Mouse (Mus musculus): ENCODE measurements around the gene Lcn12. TPM values are rescaled to one million over a fixed set of nuclear protein-coding genes. Genes with fewer than 3 reads are reported as not detected.

The Lcn12 gene
- polyA plus RNA-seq, 1 experiment from 2014 or later = not detected

GRCm38 (mm10) chr2:25479551-25480311 is 14.0 kb downstream of the Lcn12 start:
- WGBS (ENCODE audit: missing documents) = 60% methylated on average over 10 of the region's 10 CpGs
- H3K27ac ChIP-seq = no peak overlapping the region

GRCm38 (mm10) chr2:25477967-25478675 is 15.6 kb downstream of the Lcn12 start:
- Histone ChIP-seq H3K79me2 (ENCODE audit: inconsistent target) (no peaks in the 10 kb centered on the region), H3K4me3 (ENCODE audit: inconsistent target) (no peak overlapping the region), H3K36me3 (ENCODE audit: inconsistent target) (no peaks in the 10 kb centered on the region), H3K27ac (no peak overlapping the region)
- 95% methylated on average over 3 of the region's 3 CpGs for WGBS (ENCODE audit: missing documents)

More at GRCm38 (mm10) chr2:25479551-25480311, 14.0 kb downstream of the Lcn12 start:
- H3K79me2 ChIP-seq (ENCODE audit: inconsistent target) = no peaks in the 10 kb centered on the region
- H3K4me3 ChIP-seq (ENCODE audit: inconsistent target) = no peak overlapping the region
- no peaks in the 10 kb centered on the region for H3K36me3 ChIP-seq (ENCODE audit: inconsistent target)

- Histone ChIP-seq H3K4me3 (ENCODE audit: inconsistent target) (no peak overlapping the region), H3K27ac (no peak overlapping the region), H3K79me2 (ENCODE audit: inconsistent target) (no peaks in the 10 kb centered on the region), H3K36me3 (ENCODE audit: inconsistent target) (no peaks in the 10 kb centered on the region)
- WGBS (ENCODE audit: missing documents) = 89% methylated on average over 8 of the region's 8 CpGs
Observed at GRCm38 (mm10) chr2:25477541-25477940, 16.2 kb downstream of the Lcn12 start.

DNA sequence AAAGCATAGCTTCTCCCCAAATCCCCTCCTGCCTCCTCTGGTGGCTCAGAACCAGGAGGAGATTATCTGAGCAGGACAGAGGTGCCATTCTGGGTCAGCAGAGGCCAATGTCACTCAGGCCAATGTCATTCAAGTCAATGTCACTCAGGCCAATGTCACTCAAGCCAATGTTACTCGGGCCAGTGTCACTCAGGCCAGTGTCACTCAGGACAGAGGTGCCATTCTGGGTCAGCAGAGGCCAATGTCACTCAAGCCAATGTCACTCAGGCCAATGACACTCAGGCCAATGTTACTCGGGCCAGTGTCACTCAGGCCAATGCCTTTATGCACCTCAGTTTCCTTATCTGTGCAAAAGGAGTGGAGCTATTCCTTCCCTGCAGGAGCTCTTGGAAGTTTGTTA is 21.2 kb downstream of the Lcn12 start:
- 89% methylated on average over 2 of the region's 2 CpGs for WGBS (ENCODE audit: missing documents)
- Histone ChIP-seq H3K27ac (no peak overlapping the region), H3K4me3 (ENCODE audit: inconsistent target) (no peak overlapping the region)

GRCm38 (mm10) chr2:25469969-25470368 is 23.7 kb downstream of the Lcn12 start, which contains the start of gene Ptgds:
Gene Ptgds (minus strand): TSS chr2:25470046.
- no peaks in the 10 kb centered on the region for H3K79me2 ChIP-seq (ENCODE audit: inconsistent target)
- H3K36me3 ChIP-seq (ENCODE audit: inconsistent target) = no peaks in the 10 kb centered on the region
- 88% methylated on average over 6 of the region's 6 CpGs for WGBS (ENCODE audit: missing documents)
- H3K27ac ChIP-seq = no peak within 1 kb of the TSS
- no peak within 1 kb of the TSS for H3K4me3 ChIP-seq (ENCODE audit: inconsistent target)

More for the DNA sequence above, 21.2 kb downstream of the Lcn12 start:
- Histone ChIP-seq H3K79me2 (ENCODE audit: inconsistent target) (no peaks in the 10 kb centered on the region), H3K36me3 (ENCODE audit: inconsistent target) (no peaks in the 10 kb centered on the region)

GRCm38 (mm10) chr2:25468962-25469915 is 24.5 kb downstream of the Lcn12 start:
- H3K27ac ChIP-seq = no peak overlapping the region
- 89% methylated on average over 10 of the region's 10 CpGs for WGBS (ENCODE audit: missing documents)
- no peaks in the 10 kb centered on the region for H3K79me2 ChIP-seq (ENCODE audit: inconsistent target)
- H3K36me3 ChIP-seq (ENCODE audit: inconsistent target) = no peaks in the 10 kb centered on the region
- no peak overlapping the region for H3K4me3 ChIP-seq (ENCODE audit: inconsistent target)

- H3K27ac ChIP-seq = no peak overlapping the region
- no peaks in the 10 kb centered on the region for H3K36me3 ChIP-seq (ENCODE audit: inconsistent target)
- no peak overlapping the region for H3K4me3 ChIP-seq (ENCODE audit: inconsistent target)
- H3K79me2 ChIP-seq (ENCODE audit: inconsistent target) = no peaks in the 10 kb centered on the region
- 93% methylated on average over 12 of the region's 14 CpGs for WGBS (ENCODE audit: missing documents)
Observed at GRCm38 (mm10) chr2:25467606-25468303, 26.0 kb downstream of the Lcn12 start.

DNA sequence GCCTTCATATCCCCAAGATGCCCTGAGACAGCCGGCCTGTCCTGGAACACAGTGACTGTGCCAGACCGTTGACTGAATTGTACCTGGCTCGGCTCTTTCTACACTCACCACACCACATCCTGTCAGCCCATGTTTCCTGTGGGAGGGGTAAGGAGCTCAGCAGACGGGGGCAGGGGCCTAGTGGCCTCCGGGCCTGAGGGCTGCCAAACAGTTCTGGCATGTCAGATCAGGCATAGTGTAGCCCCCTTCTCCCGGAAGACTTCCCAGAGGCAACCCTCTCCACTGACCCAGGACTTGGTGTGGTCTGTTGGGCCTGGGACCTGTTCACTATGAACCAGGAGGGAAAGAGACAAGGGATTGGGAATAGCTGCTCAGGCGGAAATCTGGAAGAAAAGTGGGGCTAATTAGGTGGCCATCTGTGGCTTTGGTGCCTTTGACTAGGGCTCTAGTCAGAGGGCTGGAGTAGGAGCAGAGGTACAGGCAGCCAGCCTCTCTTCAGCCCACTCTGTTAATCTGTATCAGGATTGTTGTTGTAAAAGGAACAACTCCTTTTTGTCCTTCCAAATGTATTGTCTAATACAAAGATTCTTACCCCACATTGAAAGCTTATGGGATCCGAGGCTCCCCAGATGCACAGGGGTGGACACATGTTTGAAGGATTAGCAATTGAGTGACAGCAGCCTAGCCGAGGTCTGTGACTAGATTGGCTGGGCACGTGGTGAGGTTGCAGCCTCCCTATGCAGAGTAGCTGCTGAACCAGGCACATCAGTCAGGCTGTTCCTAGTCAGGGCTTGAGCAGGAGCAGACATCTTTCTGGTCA is 27.7 kb downstream of the Lcn12 start:
- Histone ChIP-seq H3K79me2 (ENCODE audit: inconsistent target) (no peaks in the 10 kb centered on the region), H3K27ac (no peak overlapping the region), H3K4me3 (ENCODE audit: inconsistent target) (no peak overlapping the region), H3K36me3 (ENCODE audit: inconsistent target) (no peaks in the 10 kb centered on the region)
- 24% methylated on average over 10 of the region's 10 CpGs for WGBS (ENCODE audit: missing documents)

DNA sequence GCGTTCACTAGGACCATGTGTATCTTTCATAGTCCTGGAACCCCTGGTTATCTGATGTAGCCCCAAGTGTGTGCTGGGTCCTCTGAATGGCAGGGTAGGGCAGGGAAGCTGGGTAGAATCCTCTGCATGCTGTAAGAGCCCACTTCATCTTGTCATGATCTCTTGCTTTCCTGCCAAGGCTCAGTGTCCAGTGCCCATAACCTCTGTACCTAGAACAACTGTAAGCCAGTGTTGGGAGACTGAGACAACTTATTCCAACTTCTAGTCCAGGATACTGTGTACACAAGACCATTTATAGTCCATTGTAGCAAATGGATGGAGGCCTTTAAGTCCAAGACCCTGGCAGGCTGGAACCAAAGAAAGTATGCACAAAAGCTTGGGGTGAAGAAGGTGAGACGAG is 28.5 kb downstream of the Lcn12 start:
- Histone ChIP-seq H3K79me2 (ENCODE audit: inconsistent target) (no peaks in the 10 kb centered on the region), H3K4me3 (ENCODE audit: inconsistent target) (no peak overlapping the region), H3K27ac (no peak overlapping the region), H3K36me3 (ENCODE audit: inconsistent target) (no peaks in the 10 kb centered on the region)
- WGBS (ENCODE audit: missing documents) = 67% methylated on average over 2 of the region's 2 CpGs

GRCm38 (mm10) chr2:25463630-25464029 is 30.1 kb downstream of the Lcn12 start:
- Histone ChIP-seq H3K4me3 (ENCODE audit: inconsistent target) (no peak overlapping the region), H3K79me2 (ENCODE audit: inconsistent target) (no peaks in the 10 kb centered on the region), H3K27ac (no peak overlapping the region), H3K36me3 (ENCODE audit: inconsistent target) (no peaks in the 10 kb centered on the region)
- WGBS (ENCODE audit: missing documents) = 90% methylated on average over 3 of the region's 3 CpGs

DNA sequence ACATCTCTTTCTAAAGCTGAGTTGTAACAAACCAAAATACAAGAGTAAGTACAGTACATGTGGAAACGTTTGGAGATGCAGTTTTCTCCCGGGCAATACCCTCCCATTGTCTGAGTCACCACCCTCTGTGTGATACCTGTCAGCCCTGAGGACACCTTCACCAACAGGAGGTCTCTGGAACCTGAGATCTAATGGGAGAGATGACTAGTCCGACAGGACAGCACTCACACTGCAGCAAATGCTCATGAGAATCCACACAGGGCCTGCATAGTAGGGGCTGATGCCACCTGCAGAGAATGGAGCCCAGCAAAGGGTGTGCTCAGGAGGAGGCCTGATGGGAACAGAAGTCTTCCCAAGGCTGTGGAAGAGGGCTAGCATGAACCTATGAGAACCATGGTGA is 32.3 kb downstream of the Lcn12 start:
- peak overlapping the region; percentile 69; the same call in 1 of the 2 replicates for H3K4me3 ChIP-seq (ENCODE audit: inconsistent target)

DNA sequence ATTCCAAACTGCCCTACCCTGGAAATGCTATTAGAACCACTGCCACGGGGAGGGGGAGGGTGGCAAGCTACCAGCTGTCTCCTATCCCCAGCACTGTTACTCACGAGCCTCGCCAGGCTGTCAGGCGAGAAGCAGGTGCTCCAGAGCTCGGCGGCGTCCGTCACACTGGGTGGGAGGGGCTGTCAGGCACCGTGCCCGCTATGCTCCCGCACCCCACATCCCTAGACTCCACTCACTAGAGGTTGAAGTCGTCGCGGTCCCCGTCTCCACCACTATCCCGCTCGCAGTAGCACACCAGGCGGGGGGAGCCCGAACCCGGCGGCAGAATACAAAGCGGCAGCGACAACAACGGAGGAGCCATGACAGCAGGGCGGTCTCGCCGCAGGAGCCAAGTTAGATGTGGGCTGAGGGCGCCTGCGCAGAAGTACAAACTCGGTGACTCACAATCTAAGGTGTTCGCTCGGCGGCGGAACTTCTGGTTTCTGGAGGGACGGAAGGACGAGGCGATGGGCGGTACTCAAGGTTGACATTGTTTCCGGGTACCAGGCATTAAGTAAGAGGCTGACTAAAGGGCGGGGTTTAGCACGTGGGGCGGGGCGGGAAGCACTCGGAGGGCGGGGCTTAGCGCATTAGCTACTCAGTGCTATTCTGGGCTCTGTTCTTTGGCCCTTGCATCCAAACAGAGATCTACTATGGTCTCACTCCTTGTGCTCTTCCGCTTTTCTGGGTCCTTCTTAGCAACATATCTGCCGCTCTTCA is 33.0 kb downstream of the Lcn12 start, which contains the start of gene Paxx:
Gene Paxx, minus strand, starts transcription at position 544 of the 759 bp plus-strand sequence.
- Histone ChIP-seq H3K27ac (peak within 1 kb of the TSS; percentile 61), H3K79me2 (ENCODE audit: inconsistent target) (no peaks in the 10 kb centered on the region), H3K4me3 (ENCODE audit: inconsistent target) (peak within 1 kb of the TSS; percentile 69), H3K36me3 (ENCODE audit: inconsistent target) (no peaks in the 10 kb centered on the region)
- WGBS (ENCODE audit: missing documents) = under 1% methylated on average over 48 of the region's 48 CpGs

More for the DNA sequence above, 32.3 kb downstream of the Lcn12 start:
- H3K27ac ChIP-seq = peak overlapping the region; percentile 61
- no peaks in the 10 kb centered on the region for H3K79me2 ChIP-seq (ENCODE audit: inconsistent target)
- WGBS (ENCODE audit: missing documents) = 25% methylated on average over 3 of the region's 3 CpGs
- no peaks in the 10 kb centered on the region for H3K36me3 ChIP-seq (ENCODE audit: inconsistent target)

Measured in macrophage (primary cell).